Mouse (Mus musculus) heart, adult 2 months (tissue): Measurements from ENCODE around the gene Gramd1c.

ENCODE experiments used
- CTCF ChIP-seq: fragments of 200-600 bp; IDR thresholded peaks from 2 replicates; pipeline ENCODE4 v1.8.1; 2022; ENCODE audit warnings: antibody characterized with exemption, mild to moderate bottlenecking, moderate library complexity
- EP300 ChIP-seq: fragments of 200-500 bp; IDR thresholded peaks from 2 replicates; pipeline ENCODE4 v1.6.1; 2011; ENCODE audit warnings: low read depth, low read length, control low read depth; ENCODE audit not compliant: insufficient read depth
- POLR2A ChIP-seq: fragments of 200-500 bp; IDR thresholded peaks from 2 replicates; pipeline ENCODE4 v1.6.1; 2011; ENCODE audit warnings: mild to moderate bottlenecking, low read depth, low read length, control low read depth; ENCODE audit not compliant: insufficient read depth

DNA sequence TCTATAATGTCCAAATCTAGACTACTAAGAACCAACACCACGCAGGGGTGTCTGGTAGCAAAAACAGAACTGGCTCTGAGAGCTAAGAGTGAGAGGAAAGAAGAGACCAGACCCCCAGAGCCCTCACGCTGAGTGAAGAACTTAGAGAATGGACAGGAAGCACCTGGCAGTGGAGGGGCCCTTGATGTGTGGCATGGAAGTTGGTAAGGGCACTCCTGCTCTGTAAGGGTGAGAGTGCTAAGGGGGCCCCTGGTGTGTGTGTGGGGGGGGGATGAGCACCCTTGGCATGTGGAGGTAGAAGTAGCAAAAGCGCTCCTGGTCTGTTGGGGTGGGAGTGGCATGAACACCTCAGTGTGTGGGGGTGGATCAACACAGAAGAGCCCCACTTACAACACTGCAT lies 92.7 kb downstream of the Gramd1c start:
- TF ChIP-seq CTCF (no peak), EP300 (no peak), POLR2A (no peak)
